Mouse (Mus musculus): ENCODE data around the gene Dtnb. TPM values are rescaled to one million over a fixed set of nuclear protein-coding genes. Genes with fewer than 3 reads are reported as not detected.

Gene Dtnb
- total and polyA plus RNA-seq, 2 experiments from 2014 or later, result 4.7 to 25.5 TPM

GRCm38 (mm10) chr12:3723762-3724161 is 151.6 kb downstream of the Dtnb start:
- H3K9ac ChIP-seq (replicated peaks; ENCODE audit: low read depth, low read length), result no peak overlapping the region
- TF ChIP-seq EP300 (IDR thresholded peaks at IDR 0.05; ENCODE audit: low read depth) (no peak), CTCF (IDR thresholded peaks at IDR 0.05; ENCODE audit: low read depth) (no peak)
- H3K36me3 ChIP-seq (replicated peaks; ENCODE audit: control insufficient read depth, insufficient read depth, low read length), result no peaks in the 10 kb centered on the region
- no peaks in the 10 kb centered on the region for H3K27me3 ChIP-seq (ENCODE audit: control insufficient read depth, insufficient read depth, low read length)
- WGBS, result 8% methylated on average over 3 of the region's 3 CpGs
- no peaks in the 10 kb centered on the region for H3K9me3 ChIP-seq (replicated peaks; ENCODE audit: control insufficient read depth, low read length)
- no peak overlapping the region; the same call in 1 of the 2 replicates for H3K27ac ChIP-seq (ENCODE audit: low read depth)
- H3K4me2 ChIP-seq (ENCODE audit: low read depth, low read length), result no peak overlapping the region
- ATAC-seq (ENCODE audit: insufficient read depth, low read depth), result no peak
- no peak overlapping the region for H3K4me3 ChIP-seq (ENCODE audit: low read depth, low read length)
- peaks cover 24% of the 10 kb centered on the region for H3K4me1 ChIP-seq (ENCODE audit: control insufficient read depth, insufficient read depth)
- peak; percentile 31 for DNase-seq (ENCODE audit: low spot score)

- no peaks in the 10 kb centered on the region for H3K9me3 ChIP-seq (replicated peaks; ENCODE audit: control insufficient read depth, low read length)
- H3K4me3 ChIP-seq (ENCODE audit: low read depth, low read length), result no peak overlapping the region
- no peak overlapping the region for H3K9ac ChIP-seq (replicated peaks; ENCODE audit: low read depth, low read length)
- no peak overlapping the region for H3K4me2 ChIP-seq (ENCODE audit: low read depth, low read length)
- no peaks in the 10 kb centered on the region for H3K27me3 ChIP-seq (ENCODE audit: control insufficient read depth, insufficient read depth, low read length)
- no peak overlapping the region for H3K27ac ChIP-seq (ENCODE audit: low read depth)
- ATAC-seq (ENCODE audit: insufficient read depth, low read depth) (no peak; the same call in 1 of the 2 replicates), DNase-seq (ENCODE audit: low spot score) (no peak)
- H3K36me3 ChIP-seq (replicated peaks; ENCODE audit: control insufficient read depth, insufficient read depth, low read length), result no peaks in the 10 kb centered on the region
- TF ChIP-seq CTCF (IDR thresholded peaks at IDR 0.05; ENCODE audit: low read depth) (no peak), EP300 (IDR thresholded peaks at IDR 0.05; ENCODE audit: low read depth) (no peak)
- peaks cover 24% of the 10 kb centered on the region for H3K4me1 ChIP-seq (ENCODE audit: control insufficient read depth, insufficient read depth)
- WGBS, result 26% methylated on average over 5 of the region's 5 CpGs
Measured at GRCm38 (mm10) chr12:3724822-3725370, 152.7 kb downstream of the Dtnb start.

GRCm38 (mm10) chr12:3729521-3730075 is 157.4 kb downstream of the Dtnb start:
- H3K4me1 ChIP-seq (ENCODE audit: control insufficient read depth, insufficient read depth), result peaks cover 11% of the 10 kb centered on the region; the same call in 1 of the 2 replicates
- H3K4me3 ChIP-seq (ENCODE audit: low read depth, low read length), result no peak overlapping the region
- DNase-seq (ENCODE audit: low spot score), result no peak
- TF ChIP-seq EP300 (IDR thresholded peaks at IDR 0.05; ENCODE audit: low read depth) (no peak), CTCF (IDR thresholded peaks at IDR 0.05; ENCODE audit: low read depth) (no peak)
- H3K9ac ChIP-seq (replicated peaks; ENCODE audit: low read depth, low read length), result no peak overlapping the region
- no peak for ATAC-seq (ENCODE audit: insufficient read depth, low read depth)
- WGBS, result 85% methylated on average over 6 of the region's 6 CpGs
- no peak overlapping the region for H3K4me2 ChIP-seq (ENCODE audit: low read depth, low read length)
- no peaks in the 10 kb centered on the region for H3K36me3 ChIP-seq (replicated peaks; ENCODE audit: control insufficient read depth, insufficient read depth, low read length)
- no peak overlapping the region for H3K27ac ChIP-seq (ENCODE audit: low read depth)
- H3K27me3 ChIP-seq (ENCODE audit: control insufficient read depth, insufficient read depth, low read length), result no peaks in the 10 kb centered on the region
- H3K9me3 ChIP-seq (replicated peaks; ENCODE audit: control insufficient read depth, low read length), result no peaks in the 10 kb centered on the region

GRCm38 (mm10) chr12:3732623-3733265 is 160.6 kb downstream of the Dtnb start:
- Histone ChIP-seq H3K27me3 (ENCODE audit: control insufficient read depth, insufficient read depth, low read length) (no peaks in the 10 kb centered on the region), H3K4me1 (ENCODE audit: control insufficient read depth, insufficient read depth) (0 out of 2 replicates have a peak, but pooled peaks cover 5% of the 10 kb centered on the region), H3K27ac (ENCODE audit: low read depth) (peak overlapping the region; percentile 22; the same call in 1 of the 2 replicates), H3K9me3 (replicated peaks; ENCODE audit: control insufficient read depth, low read length) (no peaks in the 10 kb centered on the region), H3K4me2 (ENCODE audit: low read depth, low read length) (no peak overlapping the region), H3K9ac (replicated peaks; ENCODE audit: low read depth, low read length) (no peak overlapping the region), H3K36me3 (replicated peaks; ENCODE audit: control insufficient read depth, insufficient read depth, low read length) (no peaks in the 10 kb centered on the region), H3K4me3 (ENCODE audit: low read depth, low read length) (no peak overlapping the region)
- ATAC-seq (ENCODE audit: insufficient read depth, low read depth) (0 out of 2 replicates have a peak, but pooled peaks have one; percentile 27), DNase-seq (ENCODE audit: low spot score) (no peak)
- TF ChIP-seq CTCF (IDR thresholded peaks at IDR 0.05; ENCODE audit: low read depth), result no peak
- TF ChIP-seq EP300 (IDR thresholded peaks at IDR 0.05; ENCODE audit: low read depth), result no peak
- WGBS, result 41% methylated on average over 11 of the region's 11 CpGs

- no peak for DNase-seq (ENCODE audit: low spot score)
- Histone ChIP-seq H3K4me1 (ENCODE audit: control insufficient read depth, insufficient read depth) (0 out of 2 replicates have a peak, but pooled peaks cover 5% of the 10 kb centered on the region), H3K9me3 (replicated peaks; ENCODE audit: control insufficient read depth, low read length) (no peaks in the 10 kb centered on the region), H3K36me3 (replicated peaks; ENCODE audit: control insufficient read depth, insufficient read depth, low read length) (no peaks in the 10 kb centered on the region), H3K4me2 (ENCODE audit: low read depth, low read length) (no peak overlapping the region), H3K4me3 (ENCODE audit: low read depth, low read length) (no peak overlapping the region), H3K27ac (ENCODE audit: low read depth) (0 out of 2 replicates have a peak overlapping the region, but pooled peaks have one; percentile 22), H3K9ac (replicated peaks; ENCODE audit: low read depth, low read length) (no peak overlapping the region), H3K27me3 (ENCODE audit: control insufficient read depth, insufficient read depth, low read length) (no peaks in the 10 kb centered on the region)
- ATAC-seq (ENCODE audit: insufficient read depth, low read depth), result no peak
- TF ChIP-seq CTCF (IDR thresholded peaks at IDR 0.05; ENCODE audit: low read depth) (no peak), EP300 (IDR thresholded peaks at IDR 0.05; ENCODE audit: low read depth) (no peak)
- WGBS, result 53% methylated on average over 7 of the region's 7 CpGs
Measured at GRCm38 (mm10) chr12:3733328-3733727, 161.1 kb downstream of the Dtnb start.

Measured in heart, postnatal 0 days (tissue).